Mouse (Mus musculus) left cerebral cortex, adult 18-20 months (tissue): ENCODE data around the gene Sval2. TPM values are rescaled to one million over a fixed set of nuclear protein-coding genes. Genes with fewer than 3 reads are reported as not detected.

Experiments
- DNase-seq, 2 experiments: peaks; one replicate each; pipeline ENCODE4 v3.0.0; 2021 to 2022; ENCODE audit warnings: low spot score in 2 of 2, mixed read lengths in 1 of 2
- long read RNA-seq, 2 experiments: library from polyadenylated mRNA; stranded (forward); transcript quantifications; one replicate each; pipeline ENCODE4 v2.0.0; 2021
- total RNA-seq, 2 experiments: library from RNA; stranded (reverse); gene quantifications; 2 replicates each; pipeline ENCODE4 v1.2.3; 2021

The Sval2 gene
- total RNA-seq: not detected
- long read RNA-seq, experiment 1: 0 reads
- long read RNA-seq, experiment 2: 0 reads

GRCm38 (mm10) chr6:41852689-41853088 is at the start of gene Sval2:
TSS of gene Sval2 (plus strand) at chr6:41852989.
- no peak for DNase-seq

GRCm38 (mm10) chr6:41824086-41824485 is 28.7 kb upstream of the Sval2 start:
- DNase-seq: no peak

- no peak for DNase-seq
Measured at GRCm38 (mm10) chr6:41829516-41829915, 23.3 kb upstream of the Sval2 start.

- no peak for DNase-seq
Measured at GRCm38 (mm10) chr6:41847235-41847634, 5.6 kb upstream of the Sval2 start, which contains the start of gene Pip. TSS of gene Pip (plus strand) at chr6:41847535.

GRCm38 (mm10) chr6:41864038-41864437 is 11.2 kb downstream of the Sval2 start:
- DNase-seq: no peak

- no peak for DNase-seq
Measured at GRCm38 (mm10) chr6:41911625-41912024, 58.8 kb downstream of the Sval2 start.

Other genes with a start within 250 kb of the Sval2 start
- 100 to 1,000 TPM; 115 to 119 TPM for gene Ephb6, start 247.5 kb upstream of the Sval2 start, total RNA-seq
- gene Trpv6, start 216.6 kb upstream of the Sval2 start, total RNA-seq: 1 to 10 TPM; 2.0 to 2.3 TPM
- gene Trpv5, start 172.2 kb upstream of the Sval2 start, total RNA-seq: not detected
- not detected for gene Llcfc1, start 168.6 kb upstream of the Sval2 start, total RNA-seq
- not detected for gene Kel, start 148.7 kb upstream of the Sval2 start, total RNA-seq
- gene Olfr459, start 77.8 kb upstream of the Sval2 start, total RNA-seq: not detected
- gene Pip, start 5.5 kb upstream of the Sval2 start, total RNA-seq: not detected
- gene Sval1, start 98.6 kb downstream of the Sval2 start, total RNA-seq: not detected
- gene Sval3, start 115.2 kb downstream of the Sval2 start, total RNA-seq: not detected
- gene Sva, start 185.4 kb downstream of the Sval2 start, total RNA-seq: not detected